Mouse (Mus musculus) embryonic fibroblast, embryonic 13.5 days (primary cell): ENCODE data around the gene Racgap1. TPM values are rescaled to one million over a fixed set of nuclear protein-coding genes. Genes with fewer than 3 reads are reported as not detected.

Source experiments
- H3K27ac ChIP-seq: 2 replicates; pipeline ENCODE4 v1.5.1; 2012; ENCODE audit warnings: low read length, control low read depth, inconsistent platforms; ENCODE audit not compliant: insufficient read depth
- H3K4me1 ChIP-seq: 2 replicates; pipeline ENCODE4 v1.6.1; 2011; ENCODE audit warnings: low read length; ENCODE audit not compliant: control insufficient read depth, insufficient read depth
- H3K4me3 ChIP-seq: 2 replicates; pipeline ENCODE4 v1.5.1; 2011; ENCODE audit warnings: mild to moderate bottlenecking, control low read depth, low read length; ENCODE audit not compliant: insufficient read depth
- CTCF ChIP-seq: IDR thresholded peaks from 2 replicates; pipeline ENCODE4 v1.5.1; 2011; ENCODE audit warnings: mild to moderate bottlenecking, control low read depth, low read length, moderate library complexity, borderline replicate concordance; ENCODE audit not compliant: insufficient read depth
- POLR2A ChIP-seq: IDR thresholded peaks from 2 replicates; pipeline ENCODE4 v1.6.1; 2011; ENCODE audit warnings: low read depth, mild to moderate bottlenecking, control low read depth, low read length, moderate library complexity
- polyA plus RNA-seq: library from polyadenylated mRNA; stranded (reverse); fragments of >200 nt; gene quantifications from 2 replicates; pipeline ENCODE4 v1.2.4, GENCODE M21; 2011; ENCODE audit warnings: low read depth; ENCODE audit not compliant: missing spikeins, insufficient read length

Gene Racgap1
- polyA plus RNA-seq, 1 experiment = 72.4 TPM

- TF ChIP-seq POLR2A = no peak
- Histone ChIP-seq H3K4me1 (no peaks in the 10 kb centered on the region), H3K4me3 (no peak overlapping the region), H3K27ac (no peak overlapping the region)
These were observed 49.1 kb downstream of the Racgap1 start for GRCm38 (mm10) chr15:99602206-99602820.

- Histone ChIP-seq H3K4me3 (no peak overlapping the region), H3K27ac (no peak overlapping the region), H3K4me1 (no peaks in the 10 kb centered on the region)
- TF ChIP-seq CTCF = no peak
- TF ChIP-seq POLR2A = no peak
These were observed 49.7 kb downstream of the Racgap1 start for GRCm38 (mm10) chr15:99601823-99602120.

- no peak for TF ChIP-seq CTCF
- no peak for TF ChIP-seq POLR2A
- no peak within 1 kb of the TSS for H3K4me3 ChIP-seq
- H3K27ac ChIP-seq = no peak within 1 kb of the TSS
- no peaks in the 10 kb centered on the region for H3K4me1 ChIP-seq
These were observed 50.3 kb downstream of the Racgap1 start, which contains the start of gene Aqp6 for GRCm38 (mm10) chr15:99600986-99601822. TSS of gene Aqp6 (plus strand) at chr15:99601400.

- no peak for TF ChIP-seq CTCF
- TF ChIP-seq POLR2A = no peak
- Histone ChIP-seq H3K4me1 (peaks cover 6% of the 10 kb centered on the region; the same call in 1 of the 2 replicates), H3K27ac (no peak overlapping the region), H3K4me3 (no peak overlapping the region)
These were observed 52.0 kb downstream of the Racgap1 start for GRCm38 (mm10) chr15:99599245-99600070.

GRCm38 (mm10) chr15:99597596-99597995, 53.9 kb downstream of the Racgap1 start:
- no peak overlapping the region for H3K4me3 ChIP-seq
- H3K27ac ChIP-seq = no peak overlapping the region
- TF ChIP-seq CTCF (no peak), POLR2A (no peak)
- H3K4me1 ChIP-seq = peaks cover 6% of the 10 kb centered on the region; the same call in 1 of the 2 replicates

GRCm38 (mm10) chr15:99596841-99597240, 54.6 kb downstream of the Racgap1 start:
- Histone ChIP-seq H3K27ac (no peak overlapping the region), H3K4me3 (no peak overlapping the region), H3K4me1 (peaks cover 6% of the 10 kb centered on the region; the same call in 1 of the 2 replicates)
- TF ChIP-seq CTCF (no peak), POLR2A (no peak)

GRCm38 (mm10) chr15:99596056-99596687, 55.3 kb downstream of the Racgap1 start:
- Histone ChIP-seq H3K4me3 (no peak overlapping the region), H3K4me1 (peaks cover 6% of the 10 kb centered on the region; the same call in 1 of the 2 replicates), H3K27ac (no peak overlapping the region)
- TF ChIP-seq POLR2A (no peak), CTCF (peak; percentile 97)

- no peak for TF ChIP-seq POLR2A
- TF ChIP-seq CTCF = no peak
- Histone ChIP-seq H3K4me3 (no peak overlapping the region), H3K27ac (no peak overlapping the region), H3K4me1 (peaks cover 6% of the 10 kb centered on the region; the same call in 1 of the 2 replicates)
These were observed 56.5 kb downstream of the Racgap1 start for GRCm38 (mm10) chr15:99594951-99595350.

GRCm38 (mm10) chr15:99592877-99593276, 58.6 kb downstream of the Racgap1 start:
- H3K4me3 ChIP-seq = no peak overlapping the region
- H3K4me1 ChIP-seq = peaks cover 6% of the 10 kb centered on the region; the same call in 1 of the 2 replicates

More at GRCm38 (mm10) chr15:99592877-99593276, 58.6 kb downstream of the Racgap1 start:
- H3K27ac ChIP-seq = no peak overlapping the region
- TF ChIP-seq POLR2A (no peak), CTCF (no peak)
